Mouse (Mus musculus) adrenal gland, postnatal 10 days (tissue): ENCODE data around the gene Efcc1. TPM values are rescaled to one million over a fixed set of nuclear protein-coding genes. Genes with fewer than 3 reads are reported as not detected.
"Not testable (repeated sequence)": the region's sequence is repeated elsewhere in the genome, so short reads cannot be mapped to it uniquely, and the experiment has no call there.

Experiments
- DNase-seq: peaks from one replicate; pipeline ENCODE4 v3.0.0; 2021; ENCODE audit warnings: mixed read lengths
- total RNA-seq, 2 experiments: library from RNA; stranded (reverse); gene quantifications; 2 replicates each; pipeline ENCODE4 v1.2.3; 2021

Gene Efcc1
- total RNA-seq, 2 experiments from 2014 or later = 1.1 to 1.4 TPM

DNA sequence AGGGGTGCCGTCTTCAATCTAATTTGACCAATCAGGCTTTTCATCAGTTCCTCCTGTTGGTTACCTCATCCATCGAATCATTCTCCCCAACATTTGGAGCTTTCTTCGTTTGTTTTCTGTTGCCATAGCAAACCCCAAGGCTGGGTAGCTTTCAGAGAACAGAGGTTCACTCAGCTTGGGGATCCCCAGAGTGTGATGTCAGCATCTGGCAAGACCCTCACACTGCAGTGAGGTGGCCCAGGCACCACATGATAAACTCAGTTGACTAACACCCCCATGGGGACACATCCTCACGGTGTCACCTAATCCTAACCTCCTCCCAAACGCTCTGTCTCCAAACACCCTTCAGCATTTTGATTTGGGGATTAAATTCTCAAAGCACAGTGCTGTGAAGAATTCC is 12.6 kb downstream of the Efcc1 start:
- no peak for DNase-seq

DNA sequence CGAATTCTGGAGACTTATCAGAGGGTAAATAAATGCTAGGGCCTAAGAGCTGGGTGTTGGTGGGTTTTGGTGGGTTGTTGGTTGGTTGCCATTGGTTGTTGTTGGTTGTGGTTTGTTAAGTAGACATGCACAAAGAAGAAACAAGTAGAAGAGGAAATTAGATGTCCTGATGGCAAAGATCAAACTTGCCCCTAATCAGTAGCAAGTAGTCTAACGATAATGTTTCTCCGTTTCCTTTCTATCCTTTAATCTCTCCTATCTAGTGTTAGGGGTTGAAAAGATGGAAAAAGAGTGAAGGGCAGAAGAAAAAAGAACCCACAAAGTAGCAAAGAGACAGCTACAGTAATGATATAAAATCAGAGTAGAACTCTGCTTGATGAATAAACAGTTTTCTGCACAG is 14.0 kb downstream of the Efcc1 start:
- no peak for DNase-seq

GRCm38 (mm10) chr6:87745301-87745700 is 14.6 kb downstream of the Efcc1 start:
- peak; percentile 17 for DNase-seq

DNA sequence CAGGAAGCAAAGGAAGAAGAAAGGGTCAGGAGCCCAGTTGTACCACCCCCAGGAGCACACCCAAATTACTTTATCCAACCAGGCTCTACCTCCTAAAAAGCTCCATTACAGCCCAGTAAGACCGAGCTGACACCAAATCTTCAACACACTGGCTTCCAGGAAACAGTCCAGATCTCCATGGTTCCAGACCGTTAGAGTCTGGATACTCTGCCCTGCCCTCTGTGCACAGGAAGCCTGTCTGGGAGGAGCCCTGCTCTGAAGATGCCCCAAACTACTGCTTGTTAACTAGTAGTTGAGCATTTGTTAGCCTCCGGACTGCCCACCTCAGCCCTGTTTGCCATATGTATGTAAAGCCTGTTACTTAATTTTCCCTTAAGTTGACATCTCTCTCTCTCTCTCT is 15.4 kb downstream of the Efcc1 start:
- DNase-seq = no peak

DNA sequence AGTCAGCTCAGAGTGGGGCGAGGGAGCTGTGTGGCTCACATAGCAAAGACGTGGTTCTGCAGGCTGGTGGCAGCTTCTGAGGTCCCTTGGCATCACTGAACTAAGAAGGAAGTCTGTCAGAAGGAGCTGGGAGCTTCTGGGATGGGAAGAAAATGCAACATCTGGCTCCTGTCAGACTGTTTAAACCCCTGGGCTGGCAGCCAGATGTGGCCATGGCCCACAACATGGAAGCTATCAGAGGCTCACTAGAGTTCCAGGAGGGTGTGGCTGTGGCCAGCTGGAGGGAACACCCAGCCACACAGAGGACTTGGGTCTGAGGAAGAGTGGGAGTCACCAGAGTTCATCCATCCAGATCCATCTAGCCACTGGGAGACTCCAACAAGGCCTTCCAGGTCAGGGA is 16.2 kb downstream of the Efcc1 start:
- DNase-seq = no peak

DNA sequence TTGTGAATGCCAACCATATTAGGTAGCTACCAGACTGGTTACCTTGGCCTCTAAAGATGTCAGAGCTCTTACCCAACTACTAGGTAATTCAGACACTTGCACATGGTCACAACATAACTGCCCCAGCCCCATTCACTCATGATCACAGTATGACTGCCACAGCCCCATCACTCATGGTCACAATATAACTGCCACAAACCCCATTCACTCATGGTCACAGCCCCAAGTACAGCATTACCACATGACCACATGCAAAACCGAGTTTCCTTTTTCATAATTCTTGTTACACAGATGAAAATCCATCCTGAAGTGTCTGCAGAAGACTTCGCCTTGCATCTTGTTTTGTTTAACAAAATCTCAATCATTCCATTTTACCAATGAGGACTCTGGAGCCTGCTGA is 17.4 kb downstream of the Efcc1 start:
- no peak for DNase-seq

DNA sequence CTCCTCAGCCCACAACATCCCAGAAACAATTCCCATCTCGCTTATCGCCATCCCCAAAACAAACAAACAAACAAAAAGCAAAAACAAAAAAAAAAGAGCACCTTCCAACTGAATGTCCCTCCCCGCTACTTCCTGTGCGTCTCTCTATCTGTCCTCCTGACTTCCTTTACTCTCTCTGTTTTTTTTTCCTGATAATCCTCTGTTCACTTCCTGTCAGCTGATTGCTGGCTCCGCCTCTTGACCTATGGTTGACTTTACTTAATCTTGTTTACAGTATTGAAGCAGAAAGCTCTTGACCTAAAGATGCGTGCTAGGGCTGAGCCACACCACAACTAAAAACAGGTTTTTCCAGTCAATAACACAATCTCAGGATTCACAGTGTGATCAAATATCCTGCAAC is 17.9 kb downstream of the Efcc1 start:
- no peak for DNase-seq

DNA sequence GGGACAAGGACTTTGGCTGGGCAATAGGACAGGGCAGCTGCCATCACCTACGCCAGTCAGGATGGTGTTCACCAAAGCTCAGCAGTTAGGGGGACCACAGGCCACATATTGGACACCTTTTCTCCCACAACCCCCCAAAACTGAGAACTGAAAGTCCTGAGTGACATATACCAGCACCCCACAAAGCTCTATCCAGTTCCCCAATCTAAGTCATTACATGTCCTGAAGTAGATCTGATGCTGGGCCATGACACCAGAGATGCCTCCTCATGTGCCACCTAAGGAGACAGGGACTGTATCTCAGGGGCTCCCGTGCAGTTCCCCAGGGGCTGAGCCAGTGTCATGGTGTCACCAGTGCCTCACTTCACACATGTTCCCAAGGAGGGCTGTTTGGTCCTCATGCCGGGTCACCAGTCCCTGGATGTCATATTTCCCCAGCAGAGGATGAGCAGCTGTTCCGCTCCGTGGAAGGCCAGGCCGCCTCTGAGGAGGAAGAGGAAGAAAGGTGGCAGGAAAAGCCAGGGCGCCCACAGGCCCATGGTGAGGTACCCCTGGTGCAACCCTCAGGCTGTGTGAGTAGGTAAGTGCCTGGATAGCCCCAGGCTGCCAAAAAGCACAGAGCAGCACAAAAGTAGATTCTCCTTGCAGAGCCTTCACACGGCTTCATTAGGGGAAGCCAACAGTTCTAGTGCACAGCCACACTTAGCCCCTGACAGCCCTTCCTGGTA is 19.7 kb downstream of the Efcc1 start:
- DNase-seq = no peak

DNA sequence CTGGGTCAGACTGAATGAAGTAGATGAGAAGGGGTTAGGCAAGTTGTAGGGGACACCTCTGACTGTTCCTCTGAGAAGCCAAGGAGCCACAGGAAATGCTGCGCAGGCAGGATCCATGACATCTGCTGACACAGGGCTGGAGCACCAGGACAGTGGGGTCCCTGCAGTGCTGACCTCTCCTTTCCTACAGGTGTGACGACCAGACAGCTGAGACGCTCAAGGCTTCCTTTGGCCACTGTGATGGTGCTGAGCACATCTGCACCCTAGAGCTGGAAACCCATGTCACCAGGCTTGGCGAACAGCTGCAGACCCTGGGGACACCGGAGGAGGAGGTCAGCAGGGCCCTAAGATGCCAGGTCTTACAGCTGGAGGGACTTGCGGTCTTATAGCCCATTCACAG is 20.9 kb downstream of the Efcc1 start:
- DNase-seq = no peak

DNA sequence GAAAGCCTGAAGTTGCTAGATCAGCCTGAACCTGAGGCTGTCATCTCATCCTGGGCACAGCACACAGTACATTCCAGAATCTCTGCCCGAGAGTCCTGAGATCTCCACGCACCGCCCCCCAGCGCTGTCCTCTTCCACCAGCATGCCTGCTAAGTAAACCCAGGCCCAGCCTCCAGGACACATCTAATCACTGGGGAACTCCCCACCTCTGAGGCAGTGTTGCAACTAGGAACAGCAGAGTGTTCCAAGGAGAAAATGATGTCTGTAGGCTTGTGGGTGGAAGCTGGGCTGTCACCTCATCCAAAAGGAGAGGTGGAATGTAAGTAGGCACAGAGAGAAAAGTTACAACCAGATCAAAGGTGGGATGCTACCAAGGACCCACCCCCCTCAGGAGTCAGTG is 24.5 kb downstream of the Efcc1 start:
- no peak for DNase-seq

- no peak for DNase-seq
Measured at GRCm38 (mm10) chr6:87756896-87757295, 26.2 kb downstream of the Efcc1 start.

GRCm38 (mm10) chr6:87759404-87759803 is 28.7 kb downstream of the Efcc1 start:
- DNase-seq = no peak

- DNase-seq = no peak
Measured at GRCm38 (mm10) chr6:87759850-87760249, 29.2 kb downstream of the Efcc1 start.

DNA sequence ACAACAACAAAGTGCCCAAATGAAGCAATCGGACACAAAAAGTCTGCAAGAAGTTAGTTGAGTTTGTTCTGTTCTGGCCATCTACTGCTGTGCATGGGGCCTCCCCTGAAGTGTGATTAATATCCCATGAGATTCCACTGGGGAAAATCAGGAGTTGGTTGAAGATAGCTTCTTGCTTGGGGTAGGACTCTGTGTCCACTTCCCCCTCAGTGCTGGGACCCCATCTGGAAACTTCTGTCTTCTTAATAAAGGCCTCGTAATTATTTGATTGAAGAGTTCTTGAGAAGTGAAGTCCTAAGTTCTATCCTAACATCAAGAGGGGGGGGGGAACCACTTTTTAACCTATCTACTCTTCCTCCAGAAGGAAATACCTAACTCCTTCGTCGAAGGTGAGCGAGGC is 31.5 kb downstream of the Efcc1 start:
- DNase-seq = no peak

- DNase-seq = no peak
Measured at GRCm38 (mm10) chr6:87763376-87764280, 33.0 kb downstream of the Efcc1 start.

- DNase-seq = not testable (repeated sequence)
Measured at GRCm38 (mm10) chr6:87764296-87764695, 33.6 kb downstream of the Efcc1 start.

GRCm38 (mm10) chr6:87770626-87771025 is 40.0 kb downstream of the Efcc1 start:
- DNase-seq = no peak

GRCm38 (mm10) chr6:87774466-87774865 is 43.8 kb downstream of the Efcc1 start:
- DNase-seq = no peak

DNA sequence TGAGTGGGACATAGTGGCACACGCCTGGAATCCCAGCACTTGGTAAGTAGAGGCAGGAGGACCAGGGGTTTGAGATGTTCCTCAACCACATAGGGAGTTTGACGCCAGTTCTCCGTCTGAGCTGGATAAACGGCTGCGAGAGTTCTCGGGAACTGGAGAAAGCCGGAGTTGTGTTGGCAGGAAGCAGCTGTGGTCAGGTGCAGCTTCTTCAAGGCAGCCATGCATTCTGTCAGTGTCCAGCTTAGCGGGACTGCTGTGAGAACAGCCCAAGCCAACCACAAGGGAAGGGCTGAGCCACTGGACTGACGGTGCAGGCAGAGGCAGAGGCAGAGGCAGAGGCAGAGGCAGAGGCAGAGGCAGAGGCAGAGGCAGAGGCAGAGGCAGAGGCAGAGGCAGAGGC is 44.2 kb downstream of the Efcc1 start:
- DNase-seq = no peak

DNA sequence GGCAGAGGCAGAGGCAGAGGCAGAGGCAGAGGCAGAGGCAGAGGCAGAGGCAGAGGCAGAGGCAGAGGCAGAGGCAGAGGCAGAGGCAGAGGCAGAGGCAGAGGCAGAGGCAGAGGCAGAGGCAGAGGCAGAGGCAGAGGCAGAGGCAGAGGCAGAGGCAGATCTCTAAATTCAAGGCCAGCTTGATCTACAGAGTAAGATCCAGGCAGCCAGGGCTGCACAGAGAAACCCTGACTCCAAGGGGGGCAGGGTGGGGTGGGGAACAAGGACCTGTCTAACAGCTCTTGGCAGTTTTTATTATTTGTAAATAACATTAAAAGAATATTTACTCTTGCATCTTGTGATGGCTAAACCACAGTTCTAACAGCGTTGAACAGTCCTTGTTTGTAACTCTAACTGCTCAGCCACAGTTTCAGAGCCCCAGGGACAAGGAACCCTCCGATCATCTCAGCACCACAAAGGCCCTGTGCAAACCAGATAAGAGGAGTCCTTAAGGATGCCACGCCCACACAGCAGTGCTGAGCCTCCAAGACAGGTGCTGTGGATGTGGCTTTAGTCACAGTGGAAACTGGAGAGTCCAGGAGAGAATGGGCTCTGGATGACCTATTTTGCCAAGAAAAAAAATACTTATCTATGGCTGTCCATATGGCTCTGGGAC is 45.0 kb downstream of the Efcc1 start:
- DNase-seq = no peak

DNA sequence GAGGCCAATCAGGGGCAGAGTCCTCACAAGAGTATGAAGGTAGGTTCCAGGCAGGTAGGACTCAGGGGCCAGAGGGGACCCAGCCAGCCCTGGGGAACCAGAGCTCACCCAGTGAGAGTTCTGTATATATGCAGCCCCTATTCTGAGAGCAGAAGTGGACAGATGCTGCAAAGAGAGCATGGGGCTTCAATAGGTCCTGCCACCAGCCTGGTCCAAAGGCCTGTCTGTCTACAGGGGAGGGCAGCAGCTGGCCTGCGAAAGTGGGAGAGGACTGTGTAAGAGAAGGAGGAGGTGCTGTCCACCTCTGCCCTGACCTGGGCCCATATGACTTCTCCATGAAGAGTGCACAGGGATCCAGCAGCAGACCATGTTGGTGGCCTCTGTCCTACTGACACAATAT is 46.0 kb downstream of the Efcc1 start:
- DNase-seq = no peak

- DNase-seq = no peak
Measured at GRCm38 (mm10) chr6:87777842-87778241, 47.2 kb downstream of the Efcc1 start, which contains the start of gene Gp9. TSS of gene Gp9 (plus strand) at chr6:87778072.
